Mouse (Mus musculus) erythroblast, embryonic 14.5 days (primary cell): Measurements from ENCODE around the gene Odf3b.

Source experiments
- GATA1 ChIP-seq: IDR thresholded peaks from 2 replicates; pipeline ENCODE4 v1.6.1; 2012; ENCODE audit warnings: low read length, inconsistent platforms, mixed read lengths
- TAL1 ChIP-seq: IDR thresholded peaks from 3 replicates; pipeline ENCODE4 v1.6.1; 2012; ENCODE audit warnings: low read length, inconsistent platforms, mixed read lengths

DNA sequence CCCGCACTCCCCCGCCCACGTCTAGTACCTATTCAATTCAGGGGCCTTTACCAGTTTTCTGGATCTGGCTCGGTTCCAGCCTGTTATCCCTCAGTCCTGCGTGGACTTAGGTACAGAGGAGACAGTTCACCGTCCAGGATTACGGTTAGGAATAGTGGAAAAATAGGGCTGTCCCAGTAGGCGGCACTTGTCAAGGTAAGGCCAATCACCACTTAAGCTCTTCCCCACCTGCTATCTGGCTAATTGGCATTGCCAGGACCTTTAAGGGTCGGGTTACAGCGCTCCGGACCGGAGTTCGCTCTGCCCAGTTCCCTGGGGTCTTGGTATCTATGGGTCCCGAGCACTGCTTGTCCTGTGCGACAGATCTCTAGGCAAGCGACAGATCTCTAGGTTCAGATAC is 2.1 kb downstream of the Odf3b start, which contains the start of gene Tymp:
- TF ChIP-seq GATA1 (no peak), TAL1 (no peak)
